Mouse (Mus musculus) G1E-ER4 (cell line): ENCODE measurements around the gene Slc35c1. TPM values are rescaled to one million over a fixed set of nuclear protein-coding genes. Genes with fewer than 3 reads are reported as not detected.

Experiments used
- GATA1 ChIP-seq: IDR thresholded peaks from one replicate; pipeline ENCODE4 v1.8.0; 2012; ENCODE audit warnings: low read length, inconsistent platforms
- polyA plus RNA-seq: library from polyadenylated mRNA; stranded (reverse); fragments of >175 nt; gene quantifications from 2 replicates; pipeline ENCODE4 v1.2.3, GENCODE M21; 2012

Gene Slc35c1
- 24.5 and 26.9 TPM in 2 replicates for polyA plus RNA-seq

DNA sequence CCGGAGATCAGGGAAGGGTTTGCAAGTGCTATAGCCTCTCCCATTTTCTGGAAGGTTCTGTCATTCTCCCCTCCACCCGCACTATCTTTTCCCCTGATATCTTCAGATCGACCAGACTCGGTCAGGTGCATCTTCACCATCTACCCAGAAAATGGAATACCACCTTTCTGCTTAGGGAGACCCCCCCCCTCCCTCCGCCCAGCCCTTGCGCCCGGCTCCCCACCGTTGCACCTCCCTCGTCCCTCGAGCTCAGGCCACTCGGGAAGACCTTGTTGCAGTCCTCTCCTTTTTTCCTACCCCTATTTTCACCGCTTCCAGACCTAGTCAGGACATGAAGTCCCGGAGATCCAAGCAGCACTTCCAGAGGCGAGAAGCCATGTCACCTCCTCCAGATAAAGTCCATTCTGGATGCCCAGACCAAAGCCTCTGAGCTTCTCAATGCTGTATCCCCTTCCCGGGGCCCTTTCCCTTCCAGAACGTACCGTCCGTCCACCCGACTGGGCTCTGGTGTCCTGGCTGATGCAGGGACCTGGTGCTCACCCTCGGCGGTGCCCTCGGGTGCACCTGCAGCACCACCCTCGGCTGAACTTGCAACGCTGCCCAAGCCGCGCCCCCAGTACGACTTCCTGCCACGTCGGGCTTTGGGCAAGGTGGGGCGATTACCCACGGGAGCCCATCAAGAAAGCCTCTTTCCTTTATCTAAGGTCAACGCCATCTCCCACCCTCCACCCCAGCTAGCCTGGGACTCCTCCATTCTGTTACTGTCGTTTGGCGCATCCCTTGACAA lies at the start of gene Slc35c1:
Gene Slc35c1 (minus strand): TSS at position 618 of the 787 bp plus-strand sequence.
- TF ChIP-seq GATA1, result no peak

DNA sequence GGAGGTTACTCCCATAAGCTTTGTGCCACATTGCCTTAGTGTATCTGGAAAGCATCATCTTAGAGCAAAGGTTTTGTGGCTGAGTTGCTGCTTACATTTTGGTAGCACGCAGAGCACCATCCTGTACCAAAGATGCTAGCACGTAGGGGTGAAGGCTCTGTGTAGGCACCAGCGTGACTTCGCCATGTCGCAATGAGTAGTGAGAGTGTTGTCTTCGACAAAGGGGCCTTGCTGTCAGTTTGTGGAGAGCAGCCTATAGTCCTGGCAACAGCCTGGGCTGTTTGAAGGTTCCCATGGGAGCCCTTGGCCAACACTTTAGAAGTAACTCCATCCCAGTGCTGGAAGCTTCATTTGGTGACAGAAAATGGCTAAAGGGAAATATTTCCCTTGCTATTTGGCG lies 45.0 kb upstream of the Slc35c1 start:
- no peak for TF ChIP-seq GATA1

DNA sequence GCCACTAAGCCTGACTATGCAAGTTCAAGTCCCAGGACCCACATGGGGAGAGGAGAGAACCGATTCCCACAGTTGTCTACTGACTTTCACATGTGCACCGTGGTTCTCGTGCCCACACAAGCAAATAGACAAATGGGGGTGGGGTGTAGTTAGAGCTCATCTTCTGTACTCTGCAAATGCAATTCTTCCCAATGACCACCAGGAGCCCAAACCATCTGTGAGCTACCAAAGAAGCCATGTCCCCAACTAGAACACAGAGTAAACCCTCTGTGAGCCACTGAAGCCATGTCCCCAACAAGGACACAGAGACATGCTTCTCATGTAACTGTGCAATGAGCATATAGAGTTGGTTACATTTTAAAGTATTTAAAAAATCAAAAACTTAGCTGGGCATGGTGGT lies 43.1 kb upstream of the Slc35c1 start:
- TF ChIP-seq GATA1, result no peak

DNA sequence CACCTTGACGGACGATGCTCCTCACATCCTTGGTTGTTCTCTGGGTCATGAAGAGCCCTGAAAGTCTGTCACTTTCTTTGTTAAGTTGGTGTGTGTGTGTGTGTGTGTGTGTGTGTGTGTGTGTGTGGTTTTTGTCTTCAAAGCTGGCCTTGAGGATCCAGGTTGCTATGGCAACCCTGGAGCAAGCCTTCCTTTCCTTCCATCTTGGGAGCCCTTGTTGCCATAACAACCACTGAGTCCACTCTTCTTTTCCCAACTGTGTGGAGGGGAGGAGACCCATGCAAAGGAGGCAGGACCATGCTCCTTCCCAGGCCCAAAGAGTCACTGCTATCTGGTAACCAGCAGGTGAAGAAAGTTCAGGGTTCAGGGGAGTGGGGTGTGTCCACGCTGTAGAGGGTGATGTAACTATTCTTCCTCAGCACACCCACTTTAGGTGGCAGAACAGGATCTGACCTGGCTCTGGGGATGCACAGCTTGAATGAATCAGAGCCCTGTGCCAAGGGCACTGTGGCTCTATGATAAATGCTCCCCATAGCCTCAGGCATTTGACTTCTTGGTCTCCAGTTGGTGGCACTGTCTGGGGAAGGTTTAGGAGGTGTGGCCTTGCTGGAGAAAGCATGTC lies 39.5 kb upstream of the Slc35c1 start:
- no peak for TF ChIP-seq GATA1

DNA sequence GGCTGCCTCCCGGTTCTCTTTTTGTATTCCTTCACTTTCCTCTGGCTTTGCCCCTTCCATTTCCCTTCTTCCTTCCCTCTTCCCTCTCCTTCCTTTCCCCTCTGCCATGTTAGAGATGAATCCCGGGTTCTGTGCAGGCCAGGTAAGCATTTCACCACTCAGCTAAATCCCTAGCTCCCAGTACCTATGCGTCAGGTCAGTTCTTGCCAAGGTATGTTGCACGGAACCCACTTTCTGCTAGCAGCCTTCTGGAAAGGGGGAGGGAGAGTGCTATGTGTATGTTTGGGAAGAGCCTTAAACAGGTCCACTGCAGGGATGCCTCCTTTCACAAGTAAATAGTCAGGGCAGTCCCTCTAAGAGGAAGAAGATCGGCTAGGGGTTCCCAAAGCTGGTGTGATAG lies 36.8 kb upstream of the Slc35c1 start:
- no peak for TF ChIP-seq GATA1

DNA sequence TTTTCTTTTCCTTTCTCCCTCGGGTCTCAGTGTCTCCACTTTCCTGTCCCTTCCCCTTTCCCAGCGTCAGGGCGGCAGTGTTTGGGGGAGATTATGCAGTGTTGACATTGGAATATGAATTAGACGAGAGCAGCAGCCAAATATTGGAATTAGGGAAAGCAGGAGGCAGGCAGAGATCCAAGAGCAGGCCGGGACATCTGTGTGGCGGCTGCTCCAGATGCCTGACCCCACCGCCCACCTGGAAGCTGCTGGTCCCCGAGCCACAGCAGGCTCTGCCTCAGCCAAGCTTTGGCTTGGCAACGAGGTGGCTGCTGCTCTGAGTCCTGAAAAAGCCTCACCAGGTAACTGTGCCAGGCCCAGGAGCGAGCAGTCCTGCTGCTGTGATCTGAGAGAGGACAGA lies 36.3 kb upstream of the Slc35c1 start:
- no peak for TF ChIP-seq GATA1

DNA sequence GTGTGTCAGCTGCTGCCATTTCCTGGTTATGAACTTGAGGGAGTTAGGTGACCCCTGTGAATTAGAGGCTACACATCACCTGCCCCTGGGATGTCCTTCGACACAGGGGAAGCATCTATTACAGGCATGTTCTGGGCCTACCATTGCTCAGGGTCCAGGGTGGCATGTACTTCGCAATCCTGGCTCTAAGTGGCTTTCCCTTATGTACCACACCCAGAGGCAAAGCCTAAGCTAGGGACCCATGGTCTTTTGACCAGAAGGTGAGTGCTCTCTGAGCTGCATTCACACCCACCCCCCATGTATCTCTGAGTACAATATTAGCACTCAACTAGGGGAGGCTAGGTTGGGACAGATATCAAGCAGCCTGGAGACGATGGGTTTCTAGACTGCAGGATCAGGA lies 34.6 kb upstream of the Slc35c1 start:
- TF ChIP-seq GATA1, result no peak

DNA sequence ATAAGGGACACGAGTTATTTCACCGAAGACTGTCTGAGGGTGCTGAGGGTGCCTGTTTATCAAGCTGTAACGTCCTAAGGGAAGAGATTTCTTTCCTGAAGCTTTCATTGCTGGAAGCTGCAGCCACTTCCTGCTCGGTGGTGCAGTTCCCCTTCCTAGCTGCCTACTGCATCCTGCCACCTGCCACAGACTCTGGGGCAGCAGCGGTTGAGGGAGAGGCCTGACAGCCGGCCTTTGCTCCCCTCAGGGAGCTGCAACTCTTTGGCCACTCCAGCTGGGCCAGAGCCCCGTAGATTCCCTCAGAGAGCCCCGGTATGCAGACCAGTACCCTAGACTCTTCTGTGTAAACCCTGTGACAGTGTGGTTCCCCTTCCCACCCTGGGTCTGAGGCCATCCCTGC lies 34.1 kb upstream of the Slc35c1 start:
- no peak for TF ChIP-seq GATA1

DNA sequence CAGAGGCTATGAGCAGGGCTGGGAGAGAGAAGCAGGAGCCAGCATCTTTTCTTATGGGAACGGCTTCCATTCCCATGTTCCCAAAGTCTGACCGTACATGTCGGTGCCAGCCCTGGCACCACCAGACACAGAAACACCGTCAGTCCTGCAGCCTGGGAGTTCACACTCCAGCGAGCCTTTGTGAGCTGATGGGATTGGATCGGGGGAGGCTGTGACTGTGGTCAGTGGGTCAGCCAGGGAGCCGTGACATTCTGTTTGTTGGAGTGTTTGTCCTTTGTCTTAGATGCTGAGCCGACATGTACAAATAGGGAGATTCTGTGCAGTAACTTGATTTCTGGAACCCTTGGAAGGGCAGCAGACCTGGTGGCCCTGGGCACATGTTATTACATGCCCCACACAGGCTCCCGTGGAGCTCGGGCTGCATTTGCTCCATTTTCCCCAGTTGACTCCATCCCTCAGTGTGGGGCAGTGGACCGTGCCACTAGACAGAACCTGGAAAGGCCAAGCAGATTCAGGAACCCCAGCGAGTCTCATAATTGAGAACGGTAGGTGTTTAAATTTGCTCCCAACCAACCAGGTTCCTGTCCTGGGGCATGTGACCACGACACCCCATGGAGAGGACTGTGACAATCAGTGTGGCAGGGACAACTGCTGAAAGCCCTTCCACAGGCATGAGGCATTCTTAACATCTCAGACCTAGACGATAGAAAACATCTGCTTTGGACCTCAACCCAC lies 33.5 kb upstream of the Slc35c1 start:
- TF ChIP-seq GATA1, result no peak

DNA sequence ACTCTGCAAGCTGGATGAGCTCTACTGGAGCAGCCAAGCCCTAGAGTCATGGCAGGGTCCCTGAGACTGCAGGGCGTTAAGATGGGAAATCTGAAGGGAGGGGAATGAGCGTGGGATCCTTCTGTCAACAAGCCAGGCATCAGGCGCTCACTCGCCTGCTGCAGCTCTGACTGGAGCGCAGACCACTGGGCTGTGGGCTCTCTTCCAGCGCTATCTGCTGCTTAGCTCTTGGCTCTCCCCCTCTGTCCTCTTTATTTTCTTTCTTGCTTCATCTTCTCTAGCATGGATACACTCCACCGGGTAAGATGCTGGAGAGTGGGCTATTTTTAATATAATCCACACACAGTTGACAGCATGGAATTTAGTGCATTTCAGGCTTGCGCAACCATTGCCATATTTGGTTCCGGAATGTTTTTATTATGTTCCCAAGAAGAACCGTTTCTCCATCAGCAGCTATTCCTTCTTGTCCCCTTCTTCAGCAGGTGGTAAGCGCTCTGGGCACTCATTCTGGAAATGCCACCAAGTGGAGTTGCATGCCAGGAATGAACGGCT lies 31.7 kb upstream of the Slc35c1 start:
- no peak for TF ChIP-seq GATA1

DNA sequence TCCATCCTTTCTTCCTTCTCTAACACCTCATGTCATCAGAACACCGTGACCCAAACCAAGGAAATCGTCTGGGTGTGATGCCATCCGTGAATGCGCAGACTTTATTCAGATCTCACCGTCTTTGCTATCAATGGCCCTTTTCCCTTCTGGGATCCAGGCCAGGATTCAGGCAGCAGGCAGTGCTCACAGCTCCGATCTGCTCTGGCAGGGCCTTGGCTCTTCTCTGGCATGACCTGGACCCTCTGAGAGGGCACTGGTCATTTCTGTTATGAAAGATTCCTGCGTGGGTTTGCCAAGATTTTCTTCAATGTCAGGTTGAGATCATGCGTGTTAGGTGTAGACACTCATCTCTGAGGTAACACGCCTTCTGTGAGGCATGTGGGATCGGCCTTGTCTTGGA lies 30.2 kb upstream of the Slc35c1 start:
- no peak for TF ChIP-seq GATA1

DNA sequence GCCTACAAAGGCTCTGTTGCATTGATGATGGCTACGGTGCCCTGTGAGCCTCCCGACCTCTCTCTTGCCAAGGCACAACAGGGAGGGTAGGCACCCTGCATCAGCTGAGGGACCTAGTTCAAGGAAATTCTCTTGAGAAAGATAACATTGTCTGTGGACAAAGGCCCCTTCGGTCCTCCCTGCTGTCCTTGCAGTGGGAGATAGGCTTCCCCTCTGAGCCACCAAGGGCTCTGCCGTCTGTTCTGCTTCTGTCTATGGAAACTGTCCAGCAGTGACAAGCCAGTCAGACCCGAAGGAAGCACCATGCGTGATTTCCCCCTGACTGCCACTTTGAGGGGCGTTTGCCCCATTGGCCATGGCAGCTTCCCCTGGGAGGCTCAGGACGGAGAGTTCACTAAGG lies 27.5 kb upstream of the Slc35c1 start:
- TF ChIP-seq GATA1, result no peak

DNA sequence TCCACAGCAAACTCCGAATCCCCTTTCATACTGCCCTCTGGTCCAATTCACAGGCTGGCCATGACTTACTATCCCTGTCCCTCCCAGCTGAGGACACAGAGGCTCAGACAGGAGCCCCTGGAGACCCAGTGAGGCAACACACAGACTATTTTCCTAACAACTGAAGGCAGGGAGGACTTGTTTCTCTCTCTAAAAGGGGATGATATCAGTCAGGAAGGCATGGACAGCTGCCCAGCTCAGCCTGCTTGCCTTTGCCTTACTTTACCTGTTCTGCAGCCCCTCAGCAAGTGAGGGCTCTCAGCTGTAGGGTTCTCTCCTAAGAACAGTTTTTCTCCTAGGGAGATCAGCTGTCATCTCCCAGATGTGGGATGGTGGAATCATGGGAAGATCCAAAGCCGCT lies 26.6 kb upstream of the Slc35c1 start:
- TF ChIP-seq GATA1, result no peak

DNA sequence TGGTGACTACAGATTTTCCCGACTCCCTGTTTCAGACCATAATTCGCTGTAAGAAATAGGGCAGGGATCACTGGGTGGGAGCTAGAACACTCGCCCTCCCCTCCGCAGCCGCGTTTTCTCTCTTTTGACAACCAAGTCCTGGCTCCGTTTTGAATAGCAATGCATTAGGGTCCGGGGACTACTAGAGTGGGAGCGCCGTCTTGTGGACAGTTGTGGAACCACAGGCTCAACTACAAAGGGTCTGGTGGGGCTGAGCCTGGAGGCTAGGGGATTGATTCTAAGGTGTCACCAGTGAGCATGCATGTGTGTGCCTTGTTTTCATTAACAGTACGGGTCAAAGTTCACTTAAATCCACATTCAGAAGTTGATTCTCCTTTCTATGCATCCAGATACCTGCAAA lies 26.1 kb upstream of the Slc35c1 start:
- TF ChIP-seq GATA1, result no peak

DNA sequence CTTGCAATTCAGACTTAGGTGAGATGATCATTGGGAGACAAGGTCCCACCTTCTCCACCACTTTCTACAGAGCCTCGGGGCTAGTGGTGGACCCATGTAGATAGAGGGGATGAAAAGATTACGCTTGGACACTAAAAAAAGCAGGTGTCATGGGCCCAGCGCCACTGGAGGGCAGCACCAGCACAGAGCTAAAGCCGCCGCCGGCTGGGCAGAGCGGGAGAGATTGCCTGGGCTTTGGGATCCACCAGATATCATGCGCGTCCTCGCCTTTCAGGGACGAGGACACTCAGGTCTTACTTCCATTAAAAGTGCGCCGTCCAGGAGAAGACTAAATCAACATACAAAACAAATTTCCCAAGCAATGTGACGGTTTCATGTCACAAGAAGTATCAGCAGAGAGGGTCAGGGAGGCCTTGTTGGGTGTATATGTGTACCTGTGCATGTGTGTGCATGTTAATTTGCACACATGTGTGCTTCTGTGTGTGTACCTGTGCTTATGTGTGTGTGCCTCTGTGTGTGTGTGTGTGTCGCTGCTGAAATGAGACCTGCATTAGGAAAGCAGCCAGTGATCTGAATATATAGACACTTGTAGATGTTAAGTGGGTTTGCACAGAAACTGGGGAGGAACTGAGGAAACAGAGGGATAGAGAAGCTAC lies 25.4 kb upstream of the Slc35c1 start:
- TF ChIP-seq GATA1, result no peak
